Mouse (Mus musculus): ENCODE results near the gene Tenm4. TPM values are rescaled to one million over a fixed set of nuclear protein-coding genes. Genes with fewer than 3 reads are reported as not detected.
A peak's percentile ranks its signal among the peaks of the same experiment; 100 is the strongest.

Tenm4 gene
- 25.8 and 30.7 TPM in 2 replicates for polyA plus RNA-seq (2012; rRNA removed)

- DNase-seq (ENCODE audit: low read depth), result peak; percentile 90
Measured at GRCm38 (mm10) chr7:96170924-96171595, at the start of gene Tenm4. Tenm4 (plus strand) TSS chr7:96171246.

GRCm38 (mm10) chr7:96130763-96131162, 40.3 kb upstream of the Tenm4 start:
- no peak for DNase-seq (ENCODE audit: low read depth)

- DNase-seq (ENCODE audit: low read depth), result no peak
Measured at GRCm38 (mm10) chr7:96131175-96131574, 39.9 kb upstream of the Tenm4 start.

GRCm38 (mm10) chr7:96136497-96136961, 34.5 kb upstream of the Tenm4 start:
- no peak for DNase-seq (ENCODE audit: low read depth)

- DNase-seq (ENCODE audit: low read depth), result no peak
Measured at GRCm38 (mm10) chr7:96141876-96142275, 29.2 kb upstream of the Tenm4 start.

GRCm38 (mm10) chr7:96142973-96143596, 28.0 kb upstream of the Tenm4 start:
- no peak for DNase-seq (ENCODE audit: low read depth)

- peak; percentile 90 for DNase-seq (ENCODE audit: low read depth)
Measured at GRCm38 (mm10) chr7:96147436-96147835, 23.6 kb upstream of the Tenm4 start.

- peak; percentile 97 for DNase-seq (ENCODE audit: low read depth)
Measured at GRCm38 (mm10) chr7:96148191-96148590, 22.9 kb upstream of the Tenm4 start.

GRCm38 (mm10) chr7:96151277-96151676, 19.8 kb upstream of the Tenm4 start:
- DNase-seq (ENCODE audit: low read depth), result no peak

- DNase-seq (ENCODE audit: low read depth), result no peak
Measured at GRCm38 (mm10) chr7:96151961-96152360, 19.1 kb upstream of the Tenm4 start.

- DNase-seq (ENCODE audit: low read depth), result no peak
Measured at GRCm38 (mm10) chr7:96152431-96152830, 18.6 kb upstream of the Tenm4 start.

- DNase-seq (ENCODE audit: low read depth), result no peak
Measured at GRCm38 (mm10) chr7:96152924-96153359, 18.1 kb upstream of the Tenm4 start.

GRCm38 (mm10) chr7:96154025-96154424, 17.0 kb upstream of the Tenm4 start:
- no peak for DNase-seq (ENCODE audit: low read depth)

GRCm38 (mm10) chr7:96156481-96157255, 14.4 kb upstream of the Tenm4 start:
- DNase-seq (ENCODE audit: low read depth), result peak; percentile 92

GRCm38 (mm10) chr7:96164141-96164540, 6.9 kb upstream of the Tenm4 start:
- DNase-seq (ENCODE audit: low read depth), result no peak

GRCm38 (mm10) chr7:96168921-96169320, 2.1 kb upstream of the Tenm4 start:
- DNase-seq (ENCODE audit: low read depth), result peak; percentile 82

- peak; percentile 87 for DNase-seq (ENCODE audit: low read depth)
Measured at GRCm38 (mm10) chr7:96171596-96172563, 834 bp downstream of the Tenm4 start.

GRCm38 (mm10) chr7:96176781-96177180, 5.7 kb downstream of the Tenm4 start:
- no peak for DNase-seq (ENCODE audit: low read depth)

GRCm38 (mm10) chr7:96181751-96182150, 10.7 kb downstream of the Tenm4 start:
- DNase-seq (ENCODE audit: low read depth), result peak; percentile 95

- no peak for DNase-seq (ENCODE audit: low read depth)
Measured at GRCm38 (mm10) chr7:96183195-96183594, 12.1 kb downstream of the Tenm4 start.

GRCm38 (mm10) chr7:96185411-96185810, 14.4 kb downstream of the Tenm4 start:
- DNase-seq (ENCODE audit: low read depth), result no peak
